Mouse (Mus musculus) kidney, adult 2 months (tissue): ENCODE results near the gene Edc3.

Experiments used
- CTCF ChIP-seq: fragments of 200-500 bp; conservative IDR thresholded peaks from 2 replicates; pipeline ENCODE4 v1.5.1; 2011; ENCODE audit warnings: low read depth, mild to moderate bottlenecking, control low read depth, low read length, moderate library complexity, mixed read lengths; ENCODE audit not compliant: insufficient read depth, insufficient read length
- POLR2A ChIP-seq: fragments of 200-500 bp; IDR thresholded peaks from one replicate; pipeline ENCODE4 v1.6.1; 2011; ENCODE audit warnings: low read depth, low read length, control low read depth

- TF ChIP-seq POLR2A (no peak), CTCF (peak; percentile 35)
Measured at GRCm38 (mm10) chr9:57712194-57712593, 3.9 kb downstream of the Edc3 start.
